Mouse (Mus musculus) megakaryocyte, embryonic 14.5 days (primary cell): ENCODE results near the gene Vps13c. TPM values are rescaled to one million over a fixed set of nuclear protein-coding genes. Genes with fewer than 3 reads are reported as not detected.

Experiments used
- H3K27me3 ChIP-seq: replicated peaks from 2 replicates; pipeline ENCODE3; 2012; ENCODE audit warnings: inconsistent platforms
- H3K36me3 ChIP-seq: replicated peaks from 2 replicates; pipeline ENCODE3; 2012; ENCODE audit warnings: low read length, inconsistent platforms, mixed read lengths
- H3K4me1 ChIP-seq: 2 replicates; pipeline ENCODE4 v1.6.1; 2012; ENCODE audit warnings: inconsistent platforms
- H3K4me3 ChIP-seq: replicated peaks from 2 replicates; pipeline ENCODE3; 2012; ENCODE audit warnings: moderate library complexity, mild to moderate bottlenecking, inconsistent platforms
- H3K9me3 ChIP-seq: 2 replicates; pipeline ENCODE4 v1.6.1; 2012; ENCODE audit warnings: inconsistent platforms
- FLI1 ChIP-seq: IDR thresholded peaks from 2 replicates; pipeline ENCODE4 v1.6.1; 2012; ENCODE audit warnings: low read length, inconsistent platforms, mixed read lengths
- GATA1 ChIP-seq: IDR thresholded peaks from 3 replicates; pipeline ENCODE4 v1.6.1; 2012; ENCODE audit warnings: mixed read lengths, low read length, inconsistent platforms, borderline replicate concordance
- polyA plus RNA-seq: library from polyadenylated mRNA; stranded (reverse); fragments of >175 nt; gene quantifications from 2 replicates; pipeline ENCODE4 v1.2.3, GENCODE M21; 2012; ENCODE audit warnings: low replicate concordance; ENCODE audit not compliant: insufficient read depth

The Vps13c gene
- polyA plus RNA-seq, 1 experiment = 2.4 TPM

GRCm38 (mm10) chr9:67830411-67831358 lies 9.5 kb upstream of the Vps13c start:
- Histone ChIP-seq H3K4me1 (peaks cover 21% of the 10 kb centered on the region), H3K27me3 (peaks cover 57% of the 10 kb centered on the region), H3K4me3 (peak overlapping the region; percentile 88)

GRCm38 (mm10) chr9:67831359-67832045 lies 8.7 kb upstream of the Vps13c start:
- TF ChIP-seq GATA1 (no peak), FLI1 (no peak)
- Histone ChIP-seq H3K9me3 (peaks cover 4% of the 10 kb centered on the region), H3K27me3 (peaks cover 60% of the 10 kb centered on the region), H3K4me3 (peak overlapping the region; percentile 88), H3K4me1 (peaks cover 21% of the 10 kb centered on the region), H3K36me3 (no peaks in the 10 kb centered on the region)

More at GRCm38 (mm10) chr9:67830411-67831358, 9.5 kb upstream of the Vps13c start:
- TF ChIP-seq FLI1 (no peak), GATA1 (no peak)
- H3K9me3 ChIP-seq = peaks cover 4% of the 10 kb centered on the region
- no peaks in the 10 kb centered on the region for H3K36me3 ChIP-seq

GRCm38 (mm10) chr9:67832046-67832605 lies 8.1 kb upstream of the Vps13c start, which contains the start of gene C2cd4a:
Gene C2cd4a, minus strand, starts transcription at chr9:67832330.
- H3K9me3 ChIP-seq = peaks cover 4% of the 10 kb centered on the region
- peaks cover 21% of the 10 kb centered on the region for H3K4me1 ChIP-seq
- H3K36me3 ChIP-seq = no peaks in the 10 kb centered on the region
- peaks cover 58% of the 10 kb centered on the region for H3K27me3 ChIP-seq
- TF ChIP-seq FLI1 (no peak), GATA1 (no peak)
- peak within 1 kb of the TSS; percentile 88 for H3K4me3 ChIP-seq

GRCm38 (mm10) chr9:67834535-67834934 lies 5.7 kb upstream of the Vps13c start:
- Histone ChIP-seq H3K4me1 (peaks cover 21% of the 10 kb centered on the region), H3K27me3 (peaks cover 49% of the 10 kb centered on the region), H3K9me3 (peaks cover 4% of the 10 kb centered on the region), H3K4me3 (no peak overlapping the region), H3K36me3 (no peaks in the 10 kb centered on the region)
- no peak for TF ChIP-seq GATA1
- TF ChIP-seq FLI1 = no peak

- TF ChIP-seq GATA1 (no peak), FLI1 (no peak)
- peaks cover 23% of the 10 kb centered on the region for H3K27me3 ChIP-seq
- no peak overlapping the region for H3K4me3 ChIP-seq
- H3K4me1 ChIP-seq = peaks cover 24% of the 10 kb centered on the region
- H3K36me3 ChIP-seq = no peaks in the 10 kb centered on the region
- peaks cover 4% of the 10 kb centered on the region for H3K9me3 ChIP-seq
Measured at GRCm38 (mm10) chr9:67837311-67837710, 2.9 kb upstream of the Vps13c start.

GRCm38 (mm10) chr9:67842797-67843196 lies 2.6 kb downstream of the Vps13c start:
- Histone ChIP-seq H3K4me1 (peaks cover 58% of the 10 kb centered on the region), H3K36me3 (peaks cover 15% of the 10 kb centered on the region), H3K27me3 (no peaks in the 10 kb centered on the region), H3K4me3 (no peak overlapping the region), H3K9me3 (no peaks in the 10 kb centered on the region)
- no peak for TF ChIP-seq FLI1
- TF ChIP-seq GATA1 = no peak

- Histone ChIP-seq H3K4me1 (peaks cover 57% of the 10 kb centered on the region), H3K36me3 (peaks cover 24% of the 10 kb centered on the region), H3K27me3 (no peaks in the 10 kb centered on the region), H3K9me3 (no peaks in the 10 kb centered on the region), H3K4me3 (no peak overlapping the region)
- no peak for TF ChIP-seq GATA1
- TF ChIP-seq FLI1 = no peak
Measured at GRCm38 (mm10) chr9:67845012-67845411, 4.8 kb downstream of the Vps13c start.

- Histone ChIP-seq H3K36me3 (peaks cover 24% of the 10 kb centered on the region), H3K27me3 (no peaks in the 10 kb centered on the region), H3K4me1 (peaks cover 55% of the 10 kb centered on the region), H3K4me3 (no peak overlapping the region), H3K9me3 (no peaks in the 10 kb centered on the region)
- no peak for TF ChIP-seq FLI1
- no peak for TF ChIP-seq GATA1
Measured at GRCm38 (mm10) chr9:67845648-67846047, 5.5 kb downstream of the Vps13c start.

GRCm38 (mm10) chr9:67846089-67846488 lies 5.9 kb downstream of the Vps13c start:
- no peak for TF ChIP-seq FLI1
- TF ChIP-seq GATA1 = no peak
- H3K4me3 ChIP-seq = no peak overlapping the region
- H3K9me3 ChIP-seq = no peaks in the 10 kb centered on the region
- peaks cover 24% of the 10 kb centered on the region for H3K36me3 ChIP-seq
- H3K4me1 ChIP-seq = peaks cover 51% of the 10 kb centered on the region
- no peaks in the 10 kb centered on the region for H3K27me3 ChIP-seq

- Histone ChIP-seq H3K36me3 (peaks cover 24% of the 10 kb centered on the region), H3K4me3 (no peak overlapping the region), H3K9me3 (no peaks in the 10 kb centered on the region), H3K4me1 (peaks cover 38% of the 10 kb centered on the region), H3K27me3 (no peaks in the 10 kb centered on the region)
- TF ChIP-seq GATA1 = no peak
Measured at GRCm38 (mm10) chr9:67847606-67848005, 7.4 kb downstream of the Vps13c start.
